Mouse (Mus musculus) liver, embryonic 11.5 days (tissue): Measurements from ENCODE around the gene Il20rb. TPM values are rescaled to one million over a fixed set of nuclear protein-coding genes. Genes with fewer than 3 reads are reported as not detected.

Experiments
- polyA plus RNA-seq: library from polyadenylated mRNA; unstranded; fragments of >200 nt; fragmentation: Nextera tagmentation; extraction: Ambion mirVana; gene quantifications from 2 replicates; pipeline ENCODE4 v1.2.1, GENCODE M21; 2014

The Il20rb gene
- polyA plus RNA-seq, 1 experiment from 2014 or later: 0.59 TPM

Other genes starting within 250 kb of the Il20rb start
- 51.6 and 51.9 TPM in 2 replicates for gene Nck1, start 59.3 kb upstream of the Il20rb start, polyA plus RNA-seq
- 2.4 and 4.1 TPM in 2 replicates for gene Slc35g2, start 84.3 kb upstream of the Il20rb start, polyA plus RNA-seq
- gene Stag1, start 111.0 kb upstream of the Il20rb start, polyA plus RNA-seq: 32.3 and 39.4 TPM in 2 replicates